Mouse (Mus musculus) bone marrow, adult 2 months (tissue): ENCODE data around the gene Bckdha.

Experiments used
- CTCF ChIP-seq: fragments of 200-500 bp; IDR thresholded peaks from 2 replicates; pipeline ENCODE4 v1.5.1; 2011; ENCODE audit warnings: low read length, control low read depth; ENCODE audit not compliant: control insufficient read depth, insufficient read depth
- POLR2A ChIP-seq: fragments of 200-500 bp; IDR thresholded peaks from 2 replicates; pipeline ENCODE4 v1.6.1; 2011; ENCODE audit warnings: low read depth, mild to moderate bottlenecking, control low read depth, low read length, borderline replicate concordance; ENCODE audit not compliant: control insufficient read depth

GRCm38 (mm10) chr7:25623857-25624370 is 34.9 kb downstream of the Bckdha start:
- TF ChIP-seq POLR2A (no peak), CTCF (no peak)
